Mouse (Mus musculus): Measurements from ENCODE around the gene Lilra6. TPM values are rescaled to one million over a fixed set of nuclear protein-coding genes. Genes with fewer than 3 reads are reported as not detected.
"Not testable (repeated sequence)": the region's sequence is repeated elsewhere in the genome, so short reads cannot be mapped to it uniquely, and the experiment has no call there.

The Lilra6 gene
- total RNA-seq (2014; rRNA removed) = 0.43 TPM in 1 of 2 replicates, not detected in the other
- polyA plus RNA-seq (2015; fragmentation: Nextera tagmentation; extraction: Ambion mirVana) = not detected in 2 replicates

- not testable (repeated sequence) for H3K9me3 ChIP-seq (ENCODE audit: low read length); H3K4me3 ChIP-seq (ENCODE audit: low read depth, low read length); H3K27me3 ChIP-seq (ENCODE audit: insufficient read depth, low read length); ATAC-seq; H3K27ac ChIP-seq (ENCODE audit: low read depth, low read length); H3K9ac ChIP-seq; H3K4me2 ChIP-seq (ENCODE audit: low read depth); H3K36me3 ChIP-seq (ENCODE audit: insufficient read depth); H3K4me1 ChIP-seq (ENCODE audit: insufficient read depth); DNase-seq
- 70% methylated on average over 2 of the region's 2 CpGs for WGBS
These were observed at the start of gene Lilra6 for GRCm38 (mm10) chr7:3915387-3915786. TSS of gene Lilra6 (minus strand) at chr7:3915503.

- no peaks in the 10 kb centered on the region for H3K9me3 ChIP-seq (ENCODE audit: low read length)
- DNase-seq (no peak), ATAC-seq (no peak)
- no peak overlapping the region for H3K4me3 ChIP-seq (ENCODE audit: low read depth, low read length)
- TF ChIP-seq CTCF (IDR thresholded peaks at IDR 0.05; ENCODE audit: low read depth) = no peak
- H3K27ac ChIP-seq (ENCODE audit: low read depth, low read length) = no peak overlapping the region
- no peak overlapping the region for H3K9ac ChIP-seq
- no peaks in the 10 kb centered on the region for H3K36me3 ChIP-seq (ENCODE audit: insufficient read depth)
- no peak overlapping the region for H3K4me2 ChIP-seq (ENCODE audit: low read depth)
- no peaks in the 10 kb centered on the region for H3K4me1 ChIP-seq (ENCODE audit: insufficient read depth)
- no peaks in the 10 kb centered on the region for H3K27me3 ChIP-seq (ENCODE audit: insufficient read depth, low read length)
- WGBS = 93% methylated on average over 2 of the region's 2 CpGs
These were observed 46.7 kb upstream of the Lilra6 start for GRCm38 (mm10) chr7:3962017-3962416.

GRCm38 (mm10) chr7:3957387-3957786 is 42.1 kb upstream of the Lilra6 start:
- no peak for ATAC-seq
- Histone ChIP-seq H3K27ac (ENCODE audit: low read depth, low read length) (no peak overlapping the region), H3K9me3 (ENCODE audit: low read length) (no peaks in the 10 kb centered on the region), H3K36me3 (ENCODE audit: insufficient read depth) (no peaks in the 10 kb centered on the region), H3K4me2 (ENCODE audit: low read depth) (no peak overlapping the region), H3K4me3 (ENCODE audit: low read depth, low read length) (no peak overlapping the region), H3K4me1 (ENCODE audit: insufficient read depth) (no peaks in the 10 kb centered on the region), H3K27me3 (ENCODE audit: insufficient read depth, low read length) (no peaks in the 10 kb centered on the region), H3K9ac (no peak overlapping the region)
- TF ChIP-seq CTCF (IDR thresholded peaks at IDR 0.05; ENCODE audit: low read depth) = no peak
- DNase-seq = no peak
- 81% methylated on average over 3 of the region's 3 CpGs for WGBS

- no peaks in the 10 kb centered on the region for H3K4me1 ChIP-seq (ENCODE audit: insufficient read depth)
- H3K36me3 ChIP-seq (ENCODE audit: insufficient read depth) = no peaks in the 10 kb centered on the region
- no peak overlapping the region for H3K9ac ChIP-seq
- WGBS = 77% methylated on average over 3 of the region's 3 CpGs
- no peak overlapping the region for H3K4me2 ChIP-seq (ENCODE audit: low read depth)
- H3K27ac ChIP-seq (ENCODE audit: low read depth, low read length) = no peak overlapping the region
- H3K27me3 ChIP-seq (ENCODE audit: insufficient read depth, low read length) = no peaks in the 10 kb centered on the region
- TF ChIP-seq CTCF (IDR thresholded peaks at IDR 0.05; ENCODE audit: low read depth) = no peak
- H3K4me3 ChIP-seq (ENCODE audit: low read depth, low read length) = no peak overlapping the region
- DNase-seq (no peak), ATAC-seq (no peak)
- H3K9me3 ChIP-seq (ENCODE audit: low read length) = no peaks in the 10 kb centered on the region
These were observed 33.9 kb upstream of the Lilra6 start for GRCm38 (mm10) chr7:3949159-3949558.

GRCm38 (mm10) chr7:3948223-3948622 is 32.9 kb upstream of the Lilra6 start:
- Histone ChIP-seq H3K4me1 (ENCODE audit: insufficient read depth) (no peaks in the 10 kb centered on the region), H3K4me3 (ENCODE audit: low read depth, low read length) (no peak overlapping the region), H3K9me3 (ENCODE audit: low read length) (no peaks in the 10 kb centered on the region), H3K9ac (no peak overlapping the region), H3K4me2 (ENCODE audit: low read depth) (no peak overlapping the region), H3K27me3 (ENCODE audit: insufficient read depth, low read length) (no peaks in the 10 kb centered on the region), H3K27ac (ENCODE audit: low read depth, low read length) (no peak overlapping the region), H3K36me3 (ENCODE audit: insufficient read depth) (no peaks in the 10 kb centered on the region)
- no peak for TF ChIP-seq CTCF (IDR thresholded peaks at IDR 0.05; ENCODE audit: low read depth)
- 79% methylated on average over 4 of the region's 4 CpGs for WGBS
- DNase-seq (no peak), ATAC-seq (no peak)

- no peaks in the 10 kb centered on the region for H3K27me3 ChIP-seq (ENCODE audit: insufficient read depth, low read length)
- no peaks in the 10 kb centered on the region for H3K4me1 ChIP-seq (ENCODE audit: insufficient read depth)
- H3K9me3 ChIP-seq (ENCODE audit: low read length) = no peaks in the 10 kb centered on the region
- H3K4me3 ChIP-seq (ENCODE audit: low read depth, low read length) = no peak overlapping the region
- no peak overlapping the region for H3K27ac ChIP-seq (ENCODE audit: low read depth, low read length)
- DNase-seq (no peak), ATAC-seq (no peak)
- 63% methylated on average over 4 of the region's 4 CpGs for WGBS
- no peak for TF ChIP-seq CTCF (IDR thresholded peaks at IDR 0.05; ENCODE audit: low read depth)
- no peak overlapping the region for H3K4me2 ChIP-seq (ENCODE audit: low read depth)
- no peak overlapping the region for H3K9ac ChIP-seq
- H3K36me3 ChIP-seq (ENCODE audit: insufficient read depth) = no peaks in the 10 kb centered on the region
These were observed 30.8 kb upstream of the Lilra6 start for GRCm38 (mm10) chr7:3946117-3946516.

- TF ChIP-seq CTCF (IDR thresholded peaks at IDR 0.05; ENCODE audit: low read depth) = no peak
- Histone ChIP-seq H3K36me3 (ENCODE audit: insufficient read depth) (no peaks in the 10 kb centered on the region), H3K9ac (no peak overlapping the region), H3K27me3 (ENCODE audit: insufficient read depth, low read length) (no peaks in the 10 kb centered on the region), H3K9me3 (ENCODE audit: low read length) (no peaks in the 10 kb centered on the region), H3K27ac (ENCODE audit: low read depth, low read length) (no peak overlapping the region), H3K4me1 (ENCODE audit: insufficient read depth) (no peaks in the 10 kb centered on the region), H3K4me3 (ENCODE audit: low read depth, low read length) (no peak overlapping the region), H3K4me2 (ENCODE audit: low read depth) (no peak overlapping the region)
- ATAC-seq (no peak), DNase-seq (no peak)
- WGBS = 79% methylated on average over 3 of the region's 3 CpGs
These were observed 25.6 kb upstream of the Lilra6 start for GRCm38 (mm10) chr7:3940915-3941314.
